Mouse (Mus musculus) inflammation-experienced regulatory T-cells, adult 6 months (primary cell): ENCODE results near the gene Tspan9. TPM values are rescaled to one million over a fixed set of nuclear protein-coding genes. Genes with fewer than 3 reads are reported as not detected.

ENCODE experiments used
- ATAC-seq: one replicate; pipeline ENCODE4 v1.8.0; 2017
- polyA plus RNA-seq, 3 experiments: library from polyadenylated mRNA; unstranded; fragments of 100-300 nt; shearing (Covaris generic); gene quantifications; one replicate each; pipeline ENCODE4 v1.2.1; 2017

Gene Tspan9
- polyA plus RNA-seq, 3 experiments from 2014 or later, result 0.36 to 1.3 TPM; not detected in 1

GRCm38 (mm10) chr6:128011781-128012180 lies 131.6 kb downstream of the Tspan9 start:
- ATAC-seq, result no peak

- ATAC-seq, result no peak
Observed at GRCm38 (mm10) chr6:128011071-128011477, 132.3 kb downstream of the Tspan9 start.

GRCm38 (mm10) chr6:128010135-128010971 lies 133.0 kb downstream of the Tspan9 start:
- ATAC-seq, result no peak

- ATAC-seq, result no peak
Observed at GRCm38 (mm10) chr6:128007982-128008562, 135.3 kb downstream of the Tspan9 start.

GRCm38 (mm10) chr6:128007241-128007701 lies 136.1 kb downstream of the Tspan9 start:
- ATAC-seq, result no peak

- no peak for ATAC-seq
Observed at GRCm38 (mm10) chr6:128006156-128006555, 137.2 kb downstream of the Tspan9 start.

GRCm38 (mm10) chr6:128004544-128004943 lies 138.8 kb downstream of the Tspan9 start:
- no peak for ATAC-seq

GRCm38 (mm10) chr6:128003542-128003941 lies 139.9 kb downstream of the Tspan9 start:
- no peak for ATAC-seq

GRCm38 (mm10) chr6:128002667-128003066 lies 140.7 kb downstream of the Tspan9 start:
- no peak for ATAC-seq

GRCm38 (mm10) chr6:128002104-128002503 lies 141.3 kb downstream of the Tspan9 start:
- no peak for ATAC-seq

- ATAC-seq, result no peak
Observed at GRCm38 (mm10) chr6:128001587-128001986, 141.8 kb downstream of the Tspan9 start.

- no peak for ATAC-seq
Observed at GRCm38 (mm10) chr6:128000777-128001176, 142.6 kb downstream of the Tspan9 start.

- ATAC-seq, result no peak
Observed at GRCm38 (mm10) chr6:127999118-127999517, 144.3 kb downstream of the Tspan9 start.

- no peak for ATAC-seq
Observed at GRCm38 (mm10) chr6:127996928-127997327, 146.5 kb downstream of the Tspan9 start.

- no peak for ATAC-seq
Observed at GRCm38 (mm10) chr6:127992993-127993392, 150.4 kb downstream of the Tspan9 start.

GRCm38 (mm10) chr6:127991509-127992176 lies 151.8 kb downstream of the Tspan9 start:
- peak; percentile 48 for ATAC-seq

- no peak for ATAC-seq
Observed at GRCm38 (mm10) chr6:127989624-127990212, 153.7 kb downstream of the Tspan9 start.

- no peak for ATAC-seq
Observed at GRCm38 (mm10) chr6:127988944-127989494, 154.4 kb downstream of the Tspan9 start.

GRCm38 (mm10) chr6:127987374-127987773 lies 156.0 kb downstream of the Tspan9 start:
- no peak for ATAC-seq

GRCm38 (mm10) chr6:127986357-127986756 lies 157.0 kb downstream of the Tspan9 start:
- no peak for ATAC-seq

GRCm38 (mm10) chr6:127981176-127981575 lies 162.2 kb downstream of the Tspan9 start:
- no peak for ATAC-seq

- ATAC-seq, result no peak
Observed at GRCm38 (mm10) chr6:127980381-127981045, 162.9 kb downstream of the Tspan9 start.
